Mouse (Mus musculus): ENCODE data around the gene Tmem185b. TPM values are rescaled to one million over a fixed set of nuclear protein-coding genes. Genes with fewer than 3 reads are reported as not detected.
A peak's percentile ranks its signal among the peaks of the same experiment; 100 is the strongest.

Gene Tmem185b
- total and polyA plus RNA-seq, 2 experiments, result 6.6 to 14.2 TPM

DNA sequence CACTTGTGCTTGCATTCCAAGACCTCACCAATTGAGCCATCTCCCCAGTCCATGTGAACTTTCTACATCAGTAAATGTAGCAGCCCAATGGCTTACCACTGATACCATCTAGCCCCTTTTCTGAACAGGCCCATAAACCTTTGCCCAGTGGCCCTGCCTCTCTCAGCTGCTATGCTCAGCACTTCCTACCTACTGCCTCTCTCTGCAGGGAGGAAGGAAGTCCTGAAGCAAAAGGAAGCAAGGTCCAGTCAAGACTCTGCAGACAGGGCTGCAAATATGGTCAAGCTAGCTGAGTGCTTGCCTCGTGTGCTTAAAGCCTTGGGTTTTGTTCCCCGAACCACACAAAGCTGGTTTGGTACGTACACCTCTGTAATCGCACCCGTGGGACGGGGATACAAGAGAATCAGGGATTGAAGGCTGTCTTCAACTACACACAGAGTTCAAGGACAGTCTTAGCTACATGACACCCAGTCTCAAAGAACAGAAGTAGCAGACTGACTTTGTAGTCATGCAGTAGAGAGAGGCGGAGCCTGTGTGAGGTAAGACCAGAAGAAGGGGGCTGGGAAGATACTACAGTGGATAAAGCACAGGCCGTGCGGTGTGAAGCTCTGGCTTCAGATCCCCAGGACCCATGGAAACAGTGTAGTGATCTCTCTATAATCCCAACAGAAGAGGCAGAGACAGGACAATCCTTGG is 27.3 kb upstream of the Tmem185b start:
- H3K4me1 ChIP-seq (ENCODE audit: control insufficient read depth, insufficient read depth, low read length), result peaks cover 16% of the 10 kb centered on the region

DNA sequence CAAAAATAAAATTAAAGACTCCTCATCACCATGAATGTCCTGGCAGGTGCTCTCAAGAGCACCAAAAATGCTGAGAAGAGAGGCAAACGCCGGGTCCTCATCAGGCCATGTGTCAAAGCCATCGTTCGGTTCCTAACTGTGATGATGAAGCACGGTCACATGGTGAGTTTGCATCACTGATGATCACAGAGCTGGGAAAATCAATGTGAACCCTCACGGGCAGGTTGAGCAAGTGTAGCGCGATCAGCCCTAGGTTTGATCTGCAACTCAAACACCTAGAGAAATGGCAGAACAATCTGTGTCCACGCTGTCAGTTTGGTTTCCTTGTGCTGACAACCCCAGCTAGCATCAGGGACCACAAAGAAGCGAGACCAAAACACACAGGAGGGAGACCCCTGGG is 26.5 kb upstream of the Tmem185b start:
- no peak overlapping the region for H3K27ac ChIP-seq (replicated peaks; ENCODE audit: insufficient read depth, low read depth, low read length)
- H3K79me2 ChIP-seq (ENCODE audit: control insufficient read depth, insufficient read depth, low read length), result peaks cover 47% of the 10 kb centered on the region
- WGBS, result 20% methylated on average over 10 of the region's 10 CpGs
- DNase-seq (ENCODE audit: extremely low read depth, low read depth, low spot score), result peak; percentile 78
- no peak overlapping the region for H3K9ac ChIP-seq (ENCODE audit: low read depth, low read length)
- H3K4me1 ChIP-seq (ENCODE audit: control insufficient read depth, insufficient read depth, low read length), result peaks cover 16% of the 10 kb centered on the region
- TF ChIP-seq CTCF (IDR thresholded peaks at IDR 0.05; ENCODE audit: low read depth, low read length) (no peak), POLR2A (IDR thresholded peaks at IDR 0.05; ENCODE audit: extremely low read depth, insufficient read depth, low read length) (no peak)
- no peaks in the 10 kb centered on the region for H3K36me3 ChIP-seq (ENCODE audit: control insufficient read depth, insufficient read depth, low read length)
- H3K27me3 ChIP-seq (ENCODE audit: control insufficient read depth, insufficient read depth, low read length), result no peaks in the 10 kb centered on the region
- H3K4me3 ChIP-seq (ENCODE audit: insufficient read depth, low read depth, low read length), result no peak overlapping the region

More for the DNA sequence above, 27.3 kb upstream of the Tmem185b start:
- H3K79me2 ChIP-seq (ENCODE audit: control insufficient read depth, insufficient read depth, low read length), result peaks cover 47% of the 10 kb centered on the region
- no peak for TF ChIP-seq POLR2A (IDR thresholded peaks at IDR 0.05; ENCODE audit: extremely low read depth, insufficient read depth, low read length)
- TF ChIP-seq CTCF (IDR thresholded peaks at IDR 0.05; ENCODE audit: low read depth, low read length), result no peak
- no peaks in the 10 kb centered on the region for H3K36me3 ChIP-seq (ENCODE audit: control insufficient read depth, insufficient read depth, low read length)
- no peak overlapping the region for H3K9ac ChIP-seq (ENCODE audit: low read depth, low read length)
- H3K27me3 ChIP-seq (ENCODE audit: control insufficient read depth, insufficient read depth, low read length), result no peaks in the 10 kb centered on the region
- no peak overlapping the region; the same call in 1 of the 2 replicates for H3K27ac ChIP-seq (replicated peaks; ENCODE audit: insufficient read depth, low read depth, low read length)
- no peak overlapping the region for H3K4me3 ChIP-seq (ENCODE audit: insufficient read depth, low read depth, low read length)
- DNase-seq (ENCODE audit: extremely low read depth, low read depth, low spot score), result no peak
- WGBS, result 80% methylated on average over 9 of the region's 9 CpGs

DNA sequence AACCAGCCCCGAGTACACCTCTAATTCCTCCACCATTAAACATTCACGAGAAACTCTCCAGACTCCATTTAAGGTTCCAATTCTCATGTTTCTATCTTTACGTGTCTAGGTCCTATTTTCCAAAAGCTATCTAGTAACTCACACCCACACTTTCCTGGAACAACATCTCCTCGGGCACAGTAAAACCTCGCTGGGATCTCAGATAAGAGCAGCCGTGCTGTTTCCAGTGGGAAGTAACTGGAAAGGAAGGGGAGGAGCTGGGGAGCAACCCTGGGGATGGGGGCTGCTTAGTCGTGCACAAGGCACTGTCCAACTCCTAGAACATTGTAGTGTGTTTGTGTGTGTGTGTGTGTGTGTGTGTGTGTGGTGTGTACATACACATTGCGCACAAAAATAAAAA is 24.1 kb upstream of the Tmem185b start:
- no peak for DNase-seq (ENCODE audit: extremely low read depth, low read depth, low spot score)
- Histone ChIP-seq H3K4me3 (ENCODE audit: insufficient read depth, low read depth, low read length) (no peak overlapping the region), H3K27ac (replicated peaks; ENCODE audit: insufficient read depth, low read depth, low read length) (0 out of 2 replicates have a peak overlapping the region, but pooled peaks have one; percentile 14), H3K79me2 (ENCODE audit: control insufficient read depth, insufficient read depth, low read length) (peaks cover 42% of the 10 kb centered on the region), H3K4me1 (ENCODE audit: control insufficient read depth, insufficient read depth, low read length) (peaks cover 14% of the 10 kb centered on the region), H3K36me3 (ENCODE audit: control insufficient read depth, insufficient read depth, low read length) (no peaks in the 10 kb centered on the region), H3K9ac (ENCODE audit: low read depth, low read length) (no peak overlapping the region), H3K27me3 (ENCODE audit: control insufficient read depth, insufficient read depth, low read length) (no peaks in the 10 kb centered on the region)
- 67% methylated on average over 8 of the region's 8 CpGs for WGBS
- no peak for TF ChIP-seq POLR2A (IDR thresholded peaks at IDR 0.05; ENCODE audit: extremely low read depth, insufficient read depth, low read length)
- TF ChIP-seq CTCF (IDR thresholded peaks at IDR 0.05; ENCODE audit: low read depth, low read length), result no peak

DNA sequence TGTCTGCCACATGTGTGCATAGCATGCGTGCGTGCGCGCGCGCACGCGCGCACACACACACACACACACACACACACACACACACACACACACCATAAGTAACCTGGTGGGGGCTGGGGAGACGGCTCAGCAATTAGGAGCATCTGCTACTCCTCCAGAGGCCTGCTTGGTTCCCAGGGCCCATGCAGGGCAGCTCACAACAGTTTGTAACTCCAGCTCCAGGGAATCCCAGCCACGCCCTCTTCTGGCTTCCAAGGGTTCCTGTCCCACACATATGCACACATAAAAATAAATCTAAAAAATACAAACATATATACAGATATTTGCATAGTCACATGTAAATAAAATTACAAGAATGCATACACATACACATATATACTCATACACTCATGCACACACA is 23.2 kb upstream of the Tmem185b start:
- no peak for DNase-seq (ENCODE audit: extremely low read depth, low read depth, low spot score)
- WGBS, result 90% methylated on average over 11 of the region's 11 CpGs
- Histone ChIP-seq H3K27me3 (ENCODE audit: control insufficient read depth, insufficient read depth, low read length) (no peaks in the 10 kb centered on the region), H3K9ac (ENCODE audit: low read depth, low read length) (no peak overlapping the region), H3K27ac (replicated peaks; ENCODE audit: insufficient read depth, low read depth, low read length) (no peak overlapping the region), H3K4me1 (ENCODE audit: control insufficient read depth, insufficient read depth, low read length) (peaks cover 11% of the 10 kb centered on the region), H3K79me2 (ENCODE audit: control insufficient read depth, insufficient read depth, low read length) (peaks cover 34% of the 10 kb centered on the region), H3K4me3 (ENCODE audit: insufficient read depth, low read depth, low read length) (no peak overlapping the region), H3K36me3 (ENCODE audit: control insufficient read depth, insufficient read depth, low read length) (no peaks in the 10 kb centered on the region)
- TF ChIP-seq POLR2A (IDR thresholded peaks at IDR 0.05; ENCODE audit: extremely low read depth, insufficient read depth, low read length) (no peak), CTCF (IDR thresholded peaks at IDR 0.05; ENCODE audit: low read depth, low read length) (no peak)

DNA sequence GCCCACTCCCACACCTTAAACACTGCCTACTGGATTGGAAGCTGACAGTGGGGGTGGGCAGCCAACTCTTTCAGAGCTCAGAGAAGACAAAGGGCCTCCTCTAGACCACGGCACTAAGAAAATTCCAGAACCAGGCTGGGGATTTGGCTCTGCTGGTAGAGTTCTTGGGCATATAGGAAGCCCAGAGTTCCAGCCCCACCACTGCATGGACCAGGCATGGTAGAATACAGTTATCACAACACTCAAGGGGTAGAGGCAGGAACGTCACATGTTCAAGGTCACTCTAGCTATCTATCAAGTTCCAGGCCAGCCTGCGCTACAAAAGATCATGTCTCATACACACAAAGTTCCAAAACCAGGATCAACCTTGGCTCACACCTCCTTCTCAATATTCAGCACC is 22.8 kb upstream of the Tmem185b start:
- DNase-seq (ENCODE audit: extremely low read depth, low read depth, low spot score), result no peak
- TF ChIP-seq POLR2A (IDR thresholded peaks at IDR 0.05; ENCODE audit: extremely low read depth, insufficient read depth, low read length) (no peak), CTCF (IDR thresholded peaks at IDR 0.05; ENCODE audit: low read depth, low read length) (no peak)
- peak overlapping the region; percentile 78 for H3K9ac ChIP-seq (ENCODE audit: low read depth, low read length)
- peaks cover 29% of the 10 kb centered on the region for H3K79me2 ChIP-seq (ENCODE audit: control insufficient read depth, insufficient read depth, low read length)
- peaks cover 11% of the 10 kb centered on the region for H3K4me1 ChIP-seq (ENCODE audit: control insufficient read depth, insufficient read depth, low read length)
- WGBS, result 37% methylated on average over 3 of the region's 3 CpGs
- no peaks in the 10 kb centered on the region for H3K27me3 ChIP-seq (ENCODE audit: control insufficient read depth, insufficient read depth, low read length)
- peak overlapping the region; percentile 7; the same call in 1 of the 2 replicates for H3K4me3 ChIP-seq (ENCODE audit: insufficient read depth, low read depth, low read length)
- no peaks in the 10 kb centered on the region for H3K36me3 ChIP-seq (ENCODE audit: control insufficient read depth, insufficient read depth, low read length)
- no peak overlapping the region; the same call in 1 of the 2 replicates for H3K27ac ChIP-seq (replicated peaks; ENCODE audit: insufficient read depth, low read depth, low read length)

DNA sequence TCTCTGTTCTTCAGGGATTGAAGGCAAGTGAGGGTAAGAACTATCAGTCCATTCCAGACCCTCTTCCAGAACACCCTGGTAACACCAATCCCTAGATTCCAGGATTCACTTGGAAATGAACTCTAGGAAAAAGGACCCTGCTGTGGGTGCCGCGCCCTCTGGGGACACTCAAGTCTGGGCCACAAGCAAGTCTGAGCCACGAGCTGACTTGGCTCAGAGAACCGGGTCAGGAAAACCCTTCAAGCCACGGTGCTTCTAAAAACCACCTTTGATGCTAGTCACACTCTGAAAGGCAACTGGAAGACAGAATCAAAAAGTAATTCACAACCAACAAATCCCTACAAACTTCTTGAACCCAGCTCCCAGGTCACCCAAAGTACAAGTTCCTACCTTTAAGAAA is 22.2 kb upstream of the Tmem185b start:
- Histone ChIP-seq H3K27me3 (ENCODE audit: control insufficient read depth, insufficient read depth, low read length) (no peaks in the 10 kb centered on the region), H3K27ac (replicated peaks; ENCODE audit: insufficient read depth, low read depth, low read length) (peak overlapping the region; percentile 77), H3K4me3 (ENCODE audit: insufficient read depth, low read depth, low read length) (peak overlapping the region; percentile 74), H3K9ac (ENCODE audit: low read depth, low read length) (peak overlapping the region; percentile 78), H3K79me2 (ENCODE audit: control insufficient read depth, insufficient read depth, low read length) (peaks cover 24% of the 10 kb centered on the region; the same call in 1 of the 2 replicates), H3K4me1 (ENCODE audit: control insufficient read depth, insufficient read depth, low read length) (peaks cover 11% of the 10 kb centered on the region), H3K36me3 (ENCODE audit: control insufficient read depth, insufficient read depth, low read length) (no peaks in the 10 kb centered on the region)
- no peak for TF ChIP-seq CTCF (IDR thresholded peaks at IDR 0.05; ENCODE audit: low read depth, low read length)
- TF ChIP-seq POLR2A (IDR thresholded peaks at IDR 0.05; ENCODE audit: extremely low read depth, insufficient read depth, low read length), result no peak
- WGBS, result 6% methylated on average over 5 of the region's 5 CpGs
- DNase-seq (ENCODE audit: extremely low read depth, low read depth, low spot score), result no peak

Data from liver, adult 2 months (tissue).